Mouse (Mus musculus) limb, embryonic 14.5 days (tissue): ENCODE data around the gene Negr1. TPM values are rescaled to one million over a fixed set of nuclear protein-coding genes. Genes with fewer than 3 reads are reported as not detected.

ENCODE experiments used
- ATAC-seq: fragments of 200-750 bp; cut with Nextera tagmentation; 2 replicates; pipeline ENCODE4 v1.8.0; 2017; ENCODE audit warnings: low read depth, moderate number of reproducible peaks, moderate TSS enrichment; ENCODE audit not compliant: low FRiP score
- DNase-seq: peaks from one replicate; pipeline ENCODE4 v3.0.0-alpha.2; 2015; ENCODE audit warnings: low spot score
- H3K27ac ChIP-seq: fragments of 300-500 bp; sonication (generic); replicated peaks from 2 replicates; pipeline ENCODE4 v1.5.1; 2014; ENCODE audit warnings: low read depth, mild to moderate bottlenecking, low read length, moderate library complexity, mixed read lengths
- H3K27me3 ChIP-seq: fragments of 300-500 bp; sonication (generic); 2 replicates; pipeline ENCODE4 v1.6.1; 2014; ENCODE audit warnings: low read length, mixed read lengths; ENCODE audit not compliant: control insufficient read depth, insufficient read depth
- H3K36me3 ChIP-seq: fragments of 300-500 bp; sonication (generic); 2 replicates; pipeline ENCODE4 v1.6.1; 2014; ENCODE audit warnings: mild to moderate bottlenecking, low read length, moderate library complexity, mixed read lengths; ENCODE audit not compliant: control insufficient read depth, insufficient read depth
- H3K4me1 ChIP-seq: fragments of 300-500 bp; sonication (generic); 2 replicates; pipeline ENCODE4 v1.6.1; 2014; ENCODE audit warnings: antibody characterized with exemption, low read length, mixed read lengths; ENCODE audit not compliant: control insufficient read depth, insufficient read depth
- H3K4me2 ChIP-seq: fragments of 300-500 bp; sonication (generic); replicated peaks from 2 replicates; pipeline ENCODE4 v1.6.1; 2014; ENCODE audit warnings: low read depth, mild to moderate bottlenecking, low read length, moderate library complexity; ENCODE audit not compliant: severe bottlenecking
- H3K4me3 ChIP-seq: fragments of 300-500 bp; sonication (generic); replicated peaks from 2 replicates; pipeline ENCODE4 v1.5.1; 2014; ENCODE audit warnings: low read length
- H3K9ac ChIP-seq: fragments of 300-500 bp; sonication (generic); 2 replicates; pipeline ENCODE4 v1.6.1; 2014; ENCODE audit warnings: mild to moderate bottlenecking, low read depth, low read length, moderate library complexity; ENCODE audit not compliant: severe bottlenecking
- H3K9me3 ChIP-seq: fragments of 300-500 bp; sonication (generic); 2 replicates; pipeline ENCODE4 v1.6.1; 2016; ENCODE audit warnings: low read length; ENCODE audit not compliant: control insufficient read depth
- POLR2A ChIP-seq: fragments of 200-500 bp; IDR thresholded peaks from 2 replicates; pipeline ENCODE4 v1.8.0; 2012; ENCODE audit warnings: inconsistent platforms, mild to moderate bottlenecking, moderate library complexity, borderline replicate concordance; ENCODE audit not compliant: insufficient read depth, insufficient read length; ENCODE audit errors: extremely low read depth
- WGBS: fragments of 180-500 bp; shearing (Covaris S2); extraction: QIAGEN DNeasy Blood & Tissue Kit; methylation state at CpG from one replicate; pipeline ENCODE4 v1.1.7; 2014; 5-methylcytosine and 5-hydroxymethylcytosine counted together
- polyA plus RNA-seq, 2 experiments: library from polyadenylated mRNA; depleted of rRNA in 1 of 2; stranded (reverse) in 1 of 2; unstranded in 1 of 2; fragments of >200 nt; fragmentation: Nextera tagmentation in 1 of 2; extraction: Ambion mirVana in 1 of 2; gene quantifications; 2 replicates each; pipeline versions ENCODE4 v1.2.1 to v1.2.3; 2012 to 2014

Gene Negr1
- polyA plus RNA-seq, 2 experiments, result 5.1 to 6.2 TPM

GRCm38 (mm10) chr3:156958640-156959039, 397.0 kb downstream of the Negr1 start:
- Histone ChIP-seq H3K4me2 (no peak overlapping the region), H3K4me3 (no peak overlapping the region), H3K9ac (no peak overlapping the region), H3K36me3 (no peaks in the 10 kb centered on the region), H3K27me3 (no peaks in the 10 kb centered on the region), H3K4me1 (no peaks in the 10 kb centered on the region), H3K9me3 (no peaks in the 10 kb centered on the region), H3K27ac (no peak overlapping the region)
- ATAC-seq, result no peak
- no peak for TF ChIP-seq POLR2A
- DNase-seq, result no peak
- 81% methylated on average over 7 of the region's 7 CpGs for WGBS

GRCm38 (mm10) chr3:156968764-156969163, 407.2 kb downstream of the Negr1 start:
- Histone ChIP-seq H3K27ac (no peak overlapping the region), H3K4me1 (no peaks in the 10 kb centered on the region), H3K4me3 (no peak overlapping the region), H3K9me3 (no peaks in the 10 kb centered on the region), H3K27me3 (no peaks in the 10 kb centered on the region), H3K9ac (no peak overlapping the region), H3K4me2 (no peak overlapping the region), H3K36me3 (no peaks in the 10 kb centered on the region)
- no peak for TF ChIP-seq POLR2A
- no peak for ATAC-seq
- peak; percentile 14 for DNase-seq
- 50% methylated on average over 2 of the region's 2 CpGs for WGBS

- H3K9me3 ChIP-seq, result no peaks in the 10 kb centered on the region
- no peak for DNase-seq
- H3K4me3 ChIP-seq, result no peak overlapping the region
- no peaks in the 10 kb centered on the region for H3K27me3 ChIP-seq
- H3K4me1 ChIP-seq, result no peaks in the 10 kb centered on the region
- H3K27ac ChIP-seq, result no peak overlapping the region
- WGBS, result 74% methylated on average over 2 of the region's 2 CpGs
- no peak overlapping the region for H3K4me2 ChIP-seq
- ATAC-seq, result no peak
- no peak for TF ChIP-seq POLR2A
- H3K36me3 ChIP-seq, result no peaks in the 10 kb centered on the region
- H3K9ac ChIP-seq, result no peak overlapping the region
These were observed 409.5 kb downstream of the Negr1 start for GRCm38 (mm10) chr3:156971104-156971503.

GRCm38 (mm10) chr3:156976816-156977215, 415.2 kb downstream of the Negr1 start:
- no peaks in the 10 kb centered on the region for H3K9me3 ChIP-seq
- H3K27me3 ChIP-seq, result no peaks in the 10 kb centered on the region
- H3K4me1 ChIP-seq, result no peaks in the 10 kb centered on the region
- H3K27ac ChIP-seq, result no peak overlapping the region
- no peak overlapping the region for H3K9ac ChIP-seq
- no peaks in the 10 kb centered on the region for H3K36me3 ChIP-seq
- WGBS, result 54% methylated on average over 2 of the region's 2 CpGs
- no peak overlapping the region for H3K4me3 ChIP-seq
- no peak for TF ChIP-seq POLR2A
- DNase-seq (no peak), ATAC-seq (no peak)
- H3K4me2 ChIP-seq, result no peak overlapping the region

- no peaks in the 10 kb centered on the region for H3K27me3 ChIP-seq
- no peaks in the 10 kb centered on the region for H3K4me1 ChIP-seq
- no peak overlapping the region for H3K4me3 ChIP-seq
- no peak overlapping the region for H3K4me2 ChIP-seq
- no peak for DNase-seq
- no peak overlapping the region for H3K27ac ChIP-seq
- ATAC-seq, result no peak
- H3K9me3 ChIP-seq, result no peaks in the 10 kb centered on the region
- WGBS, result 59% methylated on average over 11 of the region's 11 CpGs
- H3K9ac ChIP-seq, result no peak overlapping the region
- TF ChIP-seq POLR2A, result no peak
- no peaks in the 10 kb centered on the region for H3K36me3 ChIP-seq
These were observed 418.6 kb downstream of the Negr1 start for GRCm38 (mm10) chr3:156980042-156980716.
